8 mouse cellular contexts compared by ENCODE assay signal in the genomic region with DNA sequence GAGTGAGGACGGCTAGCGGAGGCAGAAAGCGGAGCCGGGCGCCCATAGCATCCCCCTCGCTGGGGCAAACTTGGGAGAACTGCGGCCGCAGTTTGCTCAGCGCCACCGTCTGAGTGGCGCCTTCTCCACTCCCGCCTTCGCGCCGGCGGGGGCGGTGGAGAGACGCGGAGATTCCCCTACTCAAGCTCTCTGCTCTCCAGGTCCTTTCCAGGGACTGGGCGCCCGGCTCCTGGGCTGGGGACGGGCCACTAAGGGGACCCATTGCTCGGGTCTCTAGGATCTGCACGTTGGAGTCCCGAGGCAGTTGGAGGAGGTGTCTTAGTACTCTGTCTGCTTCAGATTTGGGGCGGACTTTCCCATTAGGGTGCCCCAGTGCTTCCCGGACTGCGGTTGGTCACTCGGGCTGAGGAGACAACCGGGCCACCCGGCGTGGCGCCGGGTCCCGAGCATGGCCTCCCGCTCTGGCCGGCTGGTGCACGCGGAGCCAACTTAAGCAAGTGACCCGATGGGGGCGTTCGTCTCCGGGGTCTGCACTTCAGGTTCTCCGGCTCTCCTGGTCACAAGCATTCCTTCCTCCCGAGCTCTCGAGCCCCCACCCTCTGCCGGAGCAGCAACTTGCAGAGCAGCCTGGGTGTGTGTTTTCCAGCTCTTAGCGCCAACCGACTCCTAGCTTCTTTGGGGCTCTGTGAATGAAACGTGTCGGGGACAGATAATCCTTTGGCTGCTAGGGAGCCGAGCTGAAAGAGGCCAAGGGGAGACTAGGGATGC. TPM values are rescaled to one million over a fixed set of nuclear protein-coding genes. Genes with fewer than 3 reads are reported as not detected.
A peak's percentile ranks its signal among the peaks of the same experiment; 100 is the strongest.
DNase-seq lines count a peak whose midpoint lies in the region; ATAC-seq and TF ChIP-seq lines count a peak whose summit lies in the region.

No protein-coding gene starts in this region.

- no peak for TF ChIP-seq POLR2A in spleen, adult 2 months (IDR thresholded peaks at IDR 0.05; ENCODE audit: low read depth, low read length)
- TF ChIP-seq POLR2A in testis, adult 2 months (IDR thresholded peaks at IDR 0.05; ENCODE audit: control insufficient read depth, low read depth, low read length), result no peak

- H3K36me3 ChIP-seq in spleen, adult 2 months (ENCODE audit: control insufficient read depth, insufficient read depth, low read length), result no peaks in the 10 kb centered on the region
- no peaks in the 10 kb centered on the region for H3K36me3 ChIP-seq in embryonic facial prominence, embryonic 15.5 days
- no peaks in the 10 kb centered on the region for H3K36me3 ChIP-seq in heart, embryonic 10.5 days
- H3K36me3 ChIP-seq in kidney, embryonic 15.5 days, result no peaks in the 10 kb centered on the region
- no peaks in the 10 kb centered on the region for H3K36me3 ChIP-seq in midbrain, embryonic 16.5 days (ENCODE audit: control insufficient read depth, insufficient read depth, low read length)
- H3K36me3 ChIP-seq in testis, adult 2 months (ENCODE audit: control insufficient read depth, insufficient read depth, low read length), result no peaks in the 10 kb centered on the region

- peak overlapping the region; percentile 94 for H3K4me2 ChIP-seq in embryonic facial prominence, embryonic 15.5 days (replicated peaks)
- H3K4me2 ChIP-seq in kidney, embryonic 15.5 days, result peak overlapping the region; percentile 83
- H3K4me2 ChIP-seq in midbrain, embryonic 16.5 days (ENCODE audit: low read length), result peak overlapping the region; percentile 83

- TF ChIP-seq CTCF in spleen, adult 2 months (IDR thresholded peaks at IDR 0.05; ENCODE audit: extremely low read depth, insufficient read depth, insufficient read length, insufficient replicate concordance), result no peak
- no peak for TF ChIP-seq CTCF in testis, adult 2 months (IDR thresholded peaks at IDR 0.05; ENCODE audit: control insufficient read depth, insufficient read depth, insufficient replicate concordance, low read depth, low read length)

- WGBS in spleen, adult 2 months, result 2% methylated on average over 52 of the region's 52 CpGs
- 1% methylated on average over 52 of the region's 52 CpGs for WGBS in embryonic facial prominence, embryonic 15.5 days
- WGBS in heart, embryonic 10.5 days, result under 1% methylated on average over 52 of the region's 52 CpGs
- 0% methylated on average over 52 of the region's 52 CpGs for WGBS in kidney, embryonic 15.5 days
- under 1% methylated on average over 46 of the region's 52 CpGs for WGBS in midbrain, embryonic 16.5 days

- H3K27ac ChIP-seq in spleen, adult 2 months (ENCODE audit: insufficient read depth, low read length), result no peak overlapping the region; the same call in 1 of the 2 replicates
- H3K27ac ChIP-seq in embryonic facial prominence, embryonic 15.5 days (replicated peaks), result peak overlapping the region; percentile 94
- H3K27ac ChIP-seq in heart, embryonic 10.5 days, result peak overlapping the region; percentile 94
- H3K27ac ChIP-seq in kidney, embryonic 15.5 days, result peak overlapping the region; percentile 98
- peak overlapping the region; percentile 75 for H3K27ac ChIP-seq in midbrain, embryonic 16.5 days (ENCODE audit: low read length)
- no peak overlapping the region for H3K27ac ChIP-seq in testis, adult 2 months (ENCODE audit: control insufficient read depth, insufficient read depth, low read depth, low read length)

- H3K9me3 ChIP-seq in embryonic facial prominence, embryonic 15.5 days (replicated peaks), result no peaks in the 10 kb centered on the region
- no peaks in the 10 kb centered on the region for H3K9me3 ChIP-seq in heart, embryonic 10.5 days
- H3K9me3 ChIP-seq in kidney, embryonic 15.5 days (replicated peaks), result no peaks in the 10 kb centered on the region
- no peaks in the 10 kb centered on the region for H3K9me3 ChIP-seq in midbrain, embryonic 16.5 days (replicated peaks; ENCODE audit: control insufficient read depth, low read length, poor library complexity, severe bottlenecking)

- H3K4me1 ChIP-seq in spleen, adult 2 months (ENCODE audit: control insufficient read depth, insufficient read depth, insufficient read length), result no peaks in the 10 kb centered on the region
- H3K4me1 ChIP-seq in embryonic facial prominence, embryonic 15.5 days, result peaks cover 13% of the 10 kb centered on the region
- H3K4me1 ChIP-seq in heart, embryonic 10.5 days, result peaks cover 12% of the 10 kb centered on the region
- H3K4me1 ChIP-seq in kidney, embryonic 15.5 days, result peaks cover 25% of the 10 kb centered on the region
- peaks cover 11% of the 10 kb centered on the region; the same call in 1 of the 2 replicates for H3K4me1 ChIP-seq in midbrain, embryonic 16.5 days (ENCODE audit: control insufficient read depth, insufficient read depth, low read length)
- H3K4me1 ChIP-seq in testis, adult 2 months (ENCODE audit: control insufficient read depth, insufficient read depth, low read length), result peaks cover 14% of the 10 kb centered on the region

- peak overlapping the region; percentile 80 for H3K9ac ChIP-seq in embryonic facial prominence, embryonic 15.5 days
- H3K9ac ChIP-seq in kidney, embryonic 15.5 days, result peak overlapping the region; percentile 93
- H3K9ac ChIP-seq in midbrain, embryonic 16.5 days (ENCODE audit: low read depth, low read length), result peak overlapping the region; percentile 86

- H3K4me3 ChIP-seq in spleen, adult 2 months (ENCODE audit: extremely low read depth, insufficient read depth, insufficient read length), result peak overlapping the region; percentile 27; the same call in 1 of the 2 replicates
- peak overlapping the region; percentile 77 for H3K4me3 ChIP-seq in embryonic facial prominence, embryonic 15.5 days (replicated peaks)
- peak overlapping the region; percentile 82 for H3K4me3 ChIP-seq in heart, embryonic 10.5 days
- peak overlapping the region; percentile 80 for H3K4me3 ChIP-seq in kidney, embryonic 15.5 days (replicated peaks)
- peak overlapping the region; percentile 89 for H3K4me3 ChIP-seq in midbrain, embryonic 16.5 days (ENCODE audit: low read depth, low read length)
- peak overlapping the region; percentile 61 for H3K4me3 ChIP-seq in testis, adult 2 months (ENCODE audit: control insufficient read depth, low read depth, low read length)

- ATAC-seq in embryonic facial prominence, embryonic 15.5 days (ENCODE audit: insufficient number of reproducible peaks, low FRiP score, low TSS enrichment, low read depth), result peak; percentile 81
- ATAC-seq in kidney, embryonic 15.5 days (replicated peaks; ENCODE audit: low FRiP score), result peak; percentile 83
- peak; percentile 89 for ATAC-seq in midbrain, embryonic 16.5 days

- H3K27me3 ChIP-seq in spleen, adult 2 months (ENCODE audit: control insufficient read depth, insufficient read depth, low read length), result peaks cover 6% of the 10 kb centered on the region
- no peaks in the 10 kb centered on the region for H3K27me3 ChIP-seq in embryonic facial prominence, embryonic 15.5 days
- H3K27me3 ChIP-seq in heart, embryonic 10.5 days (ENCODE audit: insufficient read depth, poor library complexity, severe bottlenecking), result no peaks in the 10 kb centered on the region
- H3K27me3 ChIP-seq in kidney, embryonic 15.5 days, result no peaks in the 10 kb centered on the region
- no peaks in the 10 kb centered on the region for H3K27me3 ChIP-seq in midbrain, embryonic 16.5 days (ENCODE audit: control insufficient read depth, insufficient read depth, low read depth, low read length)
- H3K27me3 ChIP-seq in testis, adult 2 months (ENCODE audit: control insufficient read depth, insufficient read depth, low read length), result no peaks in the 10 kb centered on the region

- DNase-seq in spleen, adult 2 months (ENCODE audit: low read depth in 1 of 2, low spot score in 2 of 2), result no peak
- DNase-seq in spleen, postnatal 36 days (ENCODE audit: low spot score in 2 of 2), result no peak
- DNase-seq in heart, embryonic 10.5 days (ENCODE audit: low spot score), result peak; percentile 92
- DNase-seq in liver, result peak; percentile 48

RNA-seq across cellular contexts. Expression of a gene that starts 1.5 kb away (rescaled TPM):
- 0.67 and 0.68 TPM in 2 replicates for polyA plus RNA-seq in spleen, adult 2 months (2012; rRNA removed)
- 33.7 and 42.3 TPM in 2 replicates for polyA plus RNA-seq in embryonic facial prominence, embryonic 15.5 days (2015; fragmentation: Nextera tagmentation; extraction: Ambion mirVana)
- polyA plus RNA-seq in heart, embryonic 10.5 days (2016; fragmentation: Nextera tagmentation; extraction: Ambion mirVana), result 12.3 and 31.8 TPM in 2 replicates
- 66.2 and 66.3 TPM in 2 replicates for polyA plus RNA-seq in kidney, embryonic 15.5 days (2015; fragmentation: Nextera tagmentation; extraction: Ambion mirVana)
- polyA plus RNA-seq in midbrain, embryonic 16.5 days (2015; fragmentation: Nextera tagmentation; extraction: Ambion mirVana), result 19.2 and 19.7 TPM in 2 replicates
- polyA plus RNA-seq in testis, adult 2 months (2012; rRNA removed), result 0.35 and 0.63 TPM in 2 replicates

Comparison
In these comparisons a context has a peak if more than half of its experiments do, and no peak if none do; other contexts are left out.
1. DNase-seq: peak in heart, embryonic 10.5 days (single experiment) and liver (single experiment); none in spleen, adult 2 months (0 of 2) and spleen, postnatal 36 days (0 of 2).
2. H3K27ac ChIP-seq: peak in embryonic facial prominence, embryonic 15.5 days (single experiment), heart, embryonic 10.5 days (single experiment), kidney, embryonic 15.5 days (single experiment) and midbrain, embryonic 16.5 days (single experiment); none in spleen, adult 2 months (single experiment) and testis, adult 2 months (single experiment).
3. H3K4me3 ChIP-seq: peak in every context shown above with its lines; median percentile 89 in midbrain, embryonic 16.5 days; 82 in heart, embryonic 10.5 days; 80 in kidney, embryonic 15.5 days; 77 in embryonic facial prominence, embryonic 15.5 days; 61 in testis, adult 2 months; 27 in spleen, adult 2 months.
4. Peak in every context shown above with its lines, with median percentiles within 50 percentile points of each other: ATAC-seq, H3K4me2 ChIP-seq and H3K9ac ChIP-seq.